Mouse (Mus musculus): Measurements from ENCODE around the gene Ncor2. TPM values are rescaled to one million over a fixed set of nuclear protein-coding genes. Genes with fewer than 3 reads are reported as not detected.

Ncor2 gene
- polyA plus RNA-seq, 1 experiment from 2014 or later: 17.2 TPM

DNA sequence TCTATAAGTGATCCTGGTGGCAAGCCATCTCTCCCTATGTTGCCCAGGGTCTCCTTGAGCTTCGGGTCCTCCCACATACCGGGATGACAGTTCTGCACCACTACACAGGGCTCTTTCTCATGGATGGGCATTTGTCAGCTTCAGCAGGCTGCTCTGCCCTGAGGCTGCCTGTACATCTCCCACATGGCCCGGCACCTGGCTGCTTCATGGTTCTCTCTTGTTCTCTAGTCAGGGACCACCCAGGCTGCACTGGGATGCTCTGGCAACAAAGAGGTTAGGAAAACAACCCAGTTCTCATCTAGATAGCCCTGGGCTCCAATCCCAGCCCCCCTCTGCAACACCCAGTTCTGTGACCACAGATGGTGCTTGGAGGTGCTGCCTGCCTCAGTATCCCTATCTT lies 68.3 kb downstream of the Ncor2 start:
- Histone ChIP-seq H3K27ac (ENCODE audit: low read depth, low read length) (no peak overlapping the region), H3K4me3 (ENCODE audit: low read depth, low read length) (no peak overlapping the region), H3K9me3 (ENCODE audit: control insufficient read depth, low read length) (no peaks in the 10 kb centered on the region), H3K27me3 (replicated peaks; ENCODE audit: control insufficient read depth, insufficient read depth, low read length) (no peaks in the 10 kb centered on the region), H3K9ac (ENCODE audit: low read depth, low read length) (no peak overlapping the region), H3K36me3 (ENCODE audit: control insufficient read depth, insufficient read depth, low read length) (peaks cover 26% of the 10 kb centered on the region), H3K4me1 (replicated peaks; ENCODE audit: control insufficient read depth, insufficient read depth, low read length) (peaks cover 9% of the 10 kb centered on the region), H3K4me2 (no peak overlapping the region)
- 74% methylated on average over 3 of the region's 3 CpGs for WGBS
- DNase-seq (ENCODE audit: low spot score) (no peak), ATAC-seq (replicated peaks; ENCODE audit: low FRiP score) (no peak)

DNA sequence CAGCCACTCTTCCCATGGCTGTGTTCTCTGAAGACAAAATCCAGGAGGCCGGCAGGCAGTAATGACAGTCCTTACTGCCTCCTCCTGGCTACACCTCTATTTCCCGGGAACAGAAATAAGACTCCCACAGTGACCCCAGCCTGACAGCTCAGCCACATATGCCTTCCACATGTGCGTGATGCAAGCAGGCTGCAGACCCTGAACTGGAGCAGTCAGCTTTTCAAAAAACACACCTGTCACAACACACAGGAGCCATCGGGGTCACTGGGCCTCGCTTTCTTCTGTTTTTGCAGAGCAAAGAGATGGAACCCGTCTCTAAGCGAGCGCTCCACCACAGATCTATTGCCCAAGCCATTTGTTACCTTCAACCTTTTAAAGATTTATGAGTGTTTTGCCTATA lies 68.8 kb downstream of the Ncor2 start:
- no peak overlapping the region for H3K4me3 ChIP-seq (ENCODE audit: low read depth, low read length)
- DNase-seq (ENCODE audit: low spot score) (no peak), ATAC-seq (replicated peaks; ENCODE audit: low FRiP score) (no peak)
- no peaks in the 10 kb centered on the region for H3K9me3 ChIP-seq (ENCODE audit: control insufficient read depth, low read length)
- H3K36me3 ChIP-seq (ENCODE audit: control insufficient read depth, insufficient read depth, low read length): peaks cover 22% of the 10 kb centered on the region
- H3K27me3 ChIP-seq (replicated peaks; ENCODE audit: control insufficient read depth, insufficient read depth, low read length): no peaks in the 10 kb centered on the region
- H3K27ac ChIP-seq (ENCODE audit: low read depth, low read length): no peak overlapping the region
- peaks cover 9% of the 10 kb centered on the region for H3K4me1 ChIP-seq (replicated peaks; ENCODE audit: control insufficient read depth, insufficient read depth, low read length)
- WGBS: 89% methylated on average over 8 of the region's 8 CpGs
- H3K9ac ChIP-seq (ENCODE audit: low read depth, low read length): no peak overlapping the region
- no peak overlapping the region for H3K4me2 ChIP-seq

DNA sequence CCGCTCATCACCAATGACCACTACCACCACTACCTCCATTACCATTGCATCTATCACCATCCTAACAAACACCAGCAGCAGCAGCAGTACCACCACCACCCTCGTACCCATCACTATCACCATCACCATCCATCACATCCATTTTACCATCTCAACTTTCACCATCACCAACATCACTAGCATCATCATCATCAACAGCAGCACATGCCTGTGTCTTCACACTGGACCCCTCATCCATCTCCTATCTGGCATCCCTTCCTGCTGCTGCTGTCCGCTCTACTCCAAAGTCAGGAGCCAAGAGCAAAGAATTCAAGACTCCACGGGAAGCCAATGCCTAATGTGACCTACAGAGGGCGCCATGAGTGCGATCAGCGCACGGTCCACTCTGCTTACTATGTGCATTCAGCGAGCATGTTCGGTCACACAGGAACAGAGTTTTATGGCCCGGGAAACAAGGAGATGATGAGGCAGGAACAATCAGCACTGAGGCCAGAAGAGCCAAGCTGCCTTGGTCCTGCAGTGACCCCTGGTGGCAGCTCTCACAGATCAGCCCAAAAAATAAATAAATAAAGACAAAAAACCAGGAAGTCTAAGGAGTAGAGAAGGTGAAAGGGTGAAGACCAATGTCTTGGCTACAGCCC lies 71.9 kb downstream of the Ncor2 start:
- Histone ChIP-seq H3K9me3 (ENCODE audit: control insufficient read depth, low read length) (no peaks in the 10 kb centered on the region), H3K27ac (ENCODE audit: low read depth, low read length) (no peak overlapping the region), H3K4me3 (ENCODE audit: low read depth, low read length) (no peak overlapping the region), H3K4me2 (no peak overlapping the region), H3K36me3 (ENCODE audit: control insufficient read depth, insufficient read depth, low read length) (peaks cover 14% of the 10 kb centered on the region; the same call in 1 of the 2 replicates), H3K27me3 (replicated peaks; ENCODE audit: control insufficient read depth, insufficient read depth, low read length) (no peaks in the 10 kb centered on the region), H3K4me1 (replicated peaks; ENCODE audit: control insufficient read depth, insufficient read depth, low read length) (peaks cover 37% of the 10 kb centered on the region), H3K9ac (ENCODE audit: low read depth, low read length) (no peak overlapping the region)
- ATAC-seq (replicated peaks; ENCODE audit: low FRiP score) (no peak), DNase-seq (ENCODE audit: low spot score) (peak; percentile 54)
- 65% methylated on average over 11 of the region's 11 CpGs for WGBS

DNA sequence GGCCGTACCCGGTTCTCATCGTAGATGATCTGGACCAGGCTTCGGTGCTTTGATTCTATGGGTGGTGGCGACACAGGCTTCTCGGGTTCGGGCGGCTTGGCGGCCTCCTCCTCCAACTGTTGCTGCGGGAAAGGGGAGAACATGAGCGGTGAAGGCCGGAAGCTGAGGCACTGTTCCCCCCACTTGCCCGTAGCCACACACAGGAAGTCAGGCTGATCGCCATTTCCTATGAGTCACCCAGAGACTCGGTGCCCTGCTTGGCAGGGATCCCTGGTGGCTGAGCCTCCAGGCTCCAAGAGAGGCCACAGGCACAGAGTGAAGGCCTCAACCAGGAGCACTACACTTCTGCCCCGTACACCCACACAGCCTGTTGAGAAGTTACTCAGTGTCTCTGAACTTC lies 72.8 kb downstream of the Ncor2 start:
- Histone ChIP-seq H3K4me1 (replicated peaks; ENCODE audit: control insufficient read depth, insufficient read depth, low read length) (peaks cover 38% of the 10 kb centered on the region), H3K36me3 (ENCODE audit: control insufficient read depth, insufficient read depth, low read length) (peaks cover 22% of the 10 kb centered on the region), H3K9ac (ENCODE audit: low read depth, low read length) (no peak overlapping the region), H3K27me3 (replicated peaks; ENCODE audit: control insufficient read depth, insufficient read depth, low read length) (no peaks in the 10 kb centered on the region), H3K4me2 (peak overlapping the region; percentile 10), H3K4me3 (ENCODE audit: low read depth, low read length) (no peak overlapping the region), H3K27ac (ENCODE audit: low read depth, low read length) (no peak overlapping the region), H3K9me3 (ENCODE audit: control insufficient read depth, low read length) (no peaks in the 10 kb centered on the region)
- no peak for ATAC-seq (replicated peaks; ENCODE audit: low FRiP score)
- 63% methylated on average over 16 of the region's 16 CpGs for WGBS
- DNase-seq (ENCODE audit: low spot score): no peak

DNA sequence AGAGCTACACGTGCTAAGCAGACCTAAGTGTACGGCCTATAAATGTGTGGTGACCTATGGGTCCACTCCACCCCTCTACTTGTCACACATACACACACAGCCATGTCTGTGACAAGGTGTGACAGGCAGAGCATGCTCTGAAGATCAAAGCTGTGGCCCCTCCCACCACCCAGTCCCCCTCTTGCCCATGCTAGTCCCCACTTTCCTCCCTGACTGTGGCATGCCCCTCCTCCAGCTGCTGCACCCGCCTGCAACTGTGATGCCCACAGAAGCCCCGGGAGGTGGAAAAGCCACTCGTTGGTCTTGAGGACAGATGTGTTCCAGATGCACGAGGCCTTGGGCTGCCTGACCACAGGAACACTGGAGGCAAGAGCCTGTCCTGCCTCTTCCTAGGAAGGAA lies 74.2 kb downstream of the Ncor2 start:
- Histone ChIP-seq H3K36me3 (ENCODE audit: control insufficient read depth, insufficient read depth, low read length) (peaks cover 25% of the 10 kb centered on the region), H3K9ac (ENCODE audit: low read depth, low read length) (no peak overlapping the region), H3K27me3 (replicated peaks; ENCODE audit: control insufficient read depth, insufficient read depth, low read length) (no peaks in the 10 kb centered on the region), H3K4me3 (ENCODE audit: low read depth, low read length) (no peak overlapping the region), H3K4me1 (replicated peaks; ENCODE audit: control insufficient read depth, insufficient read depth, low read length) (peaks cover 34% of the 10 kb centered on the region), H3K9me3 (ENCODE audit: control insufficient read depth, low read length) (no peaks in the 10 kb centered on the region), H3K4me2 (no peak overlapping the region), H3K27ac (ENCODE audit: low read depth, low read length) (no peak overlapping the region)
- ATAC-seq (replicated peaks; ENCODE audit: low FRiP score) (no peak), DNase-seq (ENCODE audit: low spot score) (no peak)
- 68% methylated on average over 6 of the region's 6 CpGs for WGBS

DNA sequence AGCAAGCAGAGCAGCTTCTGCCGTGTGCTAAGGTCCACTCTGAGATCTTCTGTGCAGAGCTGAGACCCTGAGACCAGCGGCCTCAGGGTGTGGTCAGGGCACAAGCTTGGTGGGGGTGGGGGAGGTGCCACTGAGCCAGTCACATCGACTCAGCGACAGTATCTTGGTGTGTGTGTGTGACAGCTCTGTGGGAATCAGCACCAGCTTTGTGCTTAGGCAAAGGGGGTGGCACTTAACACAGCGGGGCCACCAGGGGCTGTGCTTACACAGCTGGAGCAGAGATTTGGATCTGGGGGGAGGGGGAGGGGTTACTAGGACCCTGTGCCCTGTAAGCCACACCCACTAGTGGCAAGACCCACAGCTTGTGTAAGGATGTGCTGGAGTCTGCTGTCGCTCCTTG lies 75.6 kb downstream of the Ncor2 start:
- H3K4me3 ChIP-seq (ENCODE audit: low read depth, low read length): no peak overlapping the region
- no peak for ATAC-seq (replicated peaks; ENCODE audit: low FRiP score)
- peaks cover 34% of the 10 kb centered on the region for H3K4me1 ChIP-seq (replicated peaks; ENCODE audit: control insufficient read depth, insufficient read depth, low read length)
- WGBS: 33% methylated on average over 6 of the region's 6 CpGs
- DNase-seq (ENCODE audit: low spot score): no peak
- no peak overlapping the region for H3K4me2 ChIP-seq
- peak overlapping the region; percentile 19; the same call in 1 of the 2 replicates for H3K27ac ChIP-seq (ENCODE audit: low read depth, low read length)
- no peaks in the 10 kb centered on the region for H3K27me3 ChIP-seq (replicated peaks; ENCODE audit: control insufficient read depth, insufficient read depth, low read length)
- H3K36me3 ChIP-seq (ENCODE audit: control insufficient read depth, insufficient read depth, low read length): peaks cover 26% of the 10 kb centered on the region
- no peaks in the 10 kb centered on the region for H3K9me3 ChIP-seq (ENCODE audit: control insufficient read depth, low read length)
- H3K9ac ChIP-seq (ENCODE audit: low read depth, low read length): no peak overlapping the region

DNA sequence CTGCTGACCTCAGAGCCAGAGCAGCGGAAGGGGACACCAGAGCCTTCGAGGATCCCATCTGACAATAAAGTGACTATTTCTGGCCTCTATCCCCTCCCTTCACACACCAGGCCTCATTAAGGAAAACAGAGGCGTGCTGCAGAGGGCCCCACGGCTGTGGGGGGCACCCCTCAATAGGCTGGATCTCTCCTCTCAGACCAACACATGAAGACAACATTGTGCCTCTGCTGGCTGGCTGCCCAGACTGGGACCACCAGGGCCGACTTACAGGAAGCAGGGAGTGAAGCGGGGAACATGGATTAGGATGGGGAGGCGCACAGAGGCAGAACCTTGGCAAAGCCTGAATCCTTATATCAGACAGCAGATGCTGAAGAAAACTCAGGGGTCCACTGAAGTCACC lies 76.1 kb downstream of the Ncor2 start:
- Histone ChIP-seq H3K4me1 (replicated peaks; ENCODE audit: control insufficient read depth, insufficient read depth, low read length) (peaks cover 34% of the 10 kb centered on the region), H3K9me3 (ENCODE audit: control insufficient read depth, low read length) (no peaks in the 10 kb centered on the region), H3K36me3 (ENCODE audit: control insufficient read depth, insufficient read depth, low read length) (peaks cover 23% of the 10 kb centered on the region), H3K4me3 (ENCODE audit: low read depth, low read length) (no peak overlapping the region), H3K9ac (ENCODE audit: low read depth, low read length) (no peak overlapping the region), H3K4me2 (no peak overlapping the region), H3K27me3 (replicated peaks; ENCODE audit: control insufficient read depth, insufficient read depth, low read length) (no peaks in the 10 kb centered on the region), H3K27ac (ENCODE audit: low read depth, low read length) (peak overlapping the region; percentile 48; the same call in 1 of the 2 replicates)
- ATAC-seq (replicated peaks; ENCODE audit: low FRiP score) (no peak), DNase-seq (ENCODE audit: low spot score) (no peak)
- WGBS: 64% methylated on average over 7 of the region's 7 CpGs

DNA sequence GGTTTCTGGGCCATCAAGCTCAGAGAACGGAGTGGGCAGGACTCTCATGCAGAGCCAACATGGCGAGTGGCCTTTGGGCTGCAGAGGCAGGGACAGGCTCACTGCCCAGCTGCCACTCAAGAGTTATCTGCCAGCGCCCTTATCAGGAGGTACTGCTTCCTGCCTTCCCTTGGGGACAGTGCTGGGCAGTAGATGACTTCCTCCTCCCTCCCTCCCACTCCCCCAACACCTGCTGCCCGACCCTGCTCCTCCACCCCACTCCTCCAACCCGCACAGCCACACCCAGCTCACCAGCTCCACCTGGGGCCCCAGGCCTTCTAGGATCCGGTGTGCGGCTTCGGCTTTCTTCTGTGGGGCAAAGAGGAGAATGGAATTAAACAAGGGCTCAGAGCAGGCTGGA lies 76.7 kb downstream of the Ncor2 start:
- Histone ChIP-seq H3K27ac (ENCODE audit: low read depth, low read length) (peak overlapping the region; percentile 48; the same call in 1 of the 2 replicates), H3K4me1 (replicated peaks; ENCODE audit: control insufficient read depth, insufficient read depth, low read length) (peaks cover 34% of the 10 kb centered on the region), H3K9me3 (ENCODE audit: control insufficient read depth, low read length) (no peaks in the 10 kb centered on the region), H3K9ac (ENCODE audit: low read depth, low read length) (no peak overlapping the region), H3K4me3 (ENCODE audit: low read depth, low read length) (no peak overlapping the region), H3K4me2 (no peak overlapping the region; the same call in 1 of the 2 replicates), H3K36me3 (ENCODE audit: control insufficient read depth, insufficient read depth, low read length) (peaks cover 26% of the 10 kb centered on the region), H3K27me3 (replicated peaks; ENCODE audit: control insufficient read depth, insufficient read depth, low read length) (no peaks in the 10 kb centered on the region)
- no peak for DNase-seq (ENCODE audit: low spot score)
- WGBS: 51% methylated on average over 8 of the region's 8 CpGs
- peak; percentile 24; the same call in 1 of the 2 replicates for ATAC-seq (replicated peaks; ENCODE audit: low FRiP score)

DNA sequence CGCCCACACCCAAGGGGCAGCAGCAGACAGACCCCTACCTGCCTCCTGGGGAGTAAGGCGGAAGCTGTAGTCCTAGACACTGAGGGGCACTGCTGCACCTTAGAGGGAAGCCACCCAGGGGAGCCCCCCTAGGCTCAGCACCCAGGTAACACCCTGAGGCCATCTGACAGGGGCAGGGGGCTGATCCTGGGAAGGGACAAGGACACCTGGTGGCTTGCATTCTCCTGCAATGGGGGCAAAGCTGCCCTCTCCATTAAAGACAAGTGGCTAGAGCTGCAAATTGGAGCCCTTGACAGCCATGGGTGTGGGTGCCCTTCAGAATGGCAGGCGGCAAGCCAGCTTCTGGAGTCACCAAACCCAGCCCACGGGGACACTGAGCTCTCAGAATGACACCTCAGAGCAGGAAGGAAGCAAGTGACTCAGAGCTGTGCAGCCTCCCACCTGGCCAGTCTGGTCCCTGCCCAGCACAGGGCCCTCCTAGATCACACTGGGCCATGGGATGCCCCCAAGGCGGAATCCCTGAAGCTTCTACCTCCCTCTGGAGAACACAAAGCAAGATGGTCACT lies 79.2 kb downstream of the Ncor2 start:
- WGBS: 78% methylated on average over 5 of the region's 5 CpGs
- Histone ChIP-seq H3K9me3 (ENCODE audit: control insufficient read depth, low read length) (no peaks in the 10 kb centered on the region), H3K4me3 (ENCODE audit: low read depth, low read length) (no peak overlapping the region), H3K27me3 (replicated peaks; ENCODE audit: control insufficient read depth, insufficient read depth, low read length) (no peaks in the 10 kb centered on the region), H3K4me2 (no peak overlapping the region), H3K27ac (ENCODE audit: low read depth, low read length) (no peak overlapping the region), H3K9ac (ENCODE audit: low read depth, low read length) (no peak overlapping the region), H3K4me1 (replicated peaks; ENCODE audit: control insufficient read depth, insufficient read depth, low read length) (peaks cover 32% of the 10 kb centered on the region), H3K36me3 (ENCODE audit: control insufficient read depth, insufficient read depth, low read length) (peaks cover 24% of the 10 kb centered on the region)
- DNase-seq (ENCODE audit: low spot score) (no peak), ATAC-seq (replicated peaks; ENCODE audit: low FRiP score) (no peak)
